Mouse (Mus musculus) midbrain, postnatal 0 days (tissue): ENCODE data around the gene Adra1b. TPM values are rescaled to one million over a fixed set of nuclear protein-coding genes. Genes with fewer than 3 reads are reported as not detected.

ENCODE experiments used
- ATAC-seq: fragments of 200-750 bp; cut with Nextera tagmentation; 2 replicates; pipeline ENCODE4 v1.8.0; 2017; ENCODE audit warnings: moderate number of reproducible peaks, mild to moderate bottlenecking, moderate TSS enrichment, moderate library complexity; ENCODE audit not compliant: low FRiP score
- DNase-seq: peaks from one replicate; pipeline ENCODE4 v3.0.0-alpha.2; 2015; ENCODE audit warnings: low spot score
- H3K27ac ChIP-seq: fragments of 300-500 bp; sonication (generic); 2 replicates; pipeline ENCODE4 v1.5.1; 2014; ENCODE audit warnings: low read depth, mild to moderate bottlenecking, low read length, mixed read lengths
- H3K27me3 ChIP-seq: fragments of 300-500 bp; sonication (generic); 2 replicates; pipeline ENCODE4 v1.6.1; 2014; ENCODE audit warnings: low read length, control low read depth, mixed read lengths; ENCODE audit not compliant: insufficient read depth
- H3K36me3 ChIP-seq: fragments of 300-500 bp; sonication (generic); 2 replicates; pipeline ENCODE4 v1.6.1; 2014; ENCODE audit warnings: low read length, control low read depth, mixed read lengths; ENCODE audit not compliant: insufficient read depth
- H3K4me1 ChIP-seq: fragments of 300-500 bp; sonication (generic); 2 replicates; pipeline ENCODE4 v1.6.1; 2014; ENCODE audit warnings: mild to moderate bottlenecking, control low read depth, antibody characterized with exemption, low read length, mixed read lengths; ENCODE audit not compliant: insufficient read depth
- H3K4me2 ChIP-seq: fragments of 300-500 bp; sonication (generic); 2 replicates; pipeline ENCODE4 v1.6.1; 2014; ENCODE audit warnings: low read depth, mild to moderate bottlenecking, low read length, mixed read lengths; ENCODE audit not compliant: poor library complexity, severe bottlenecking
- H3K4me3 ChIP-seq: fragments of 300-500 bp; sonication (generic); 2 replicates; pipeline ENCODE4 v1.5.1; 2014; ENCODE audit warnings: low read depth, mild to moderate bottlenecking, low read length, moderate library complexity
- H3K9ac ChIP-seq: fragments of 300-500 bp; sonication (generic); replicated peaks from 2 replicates; pipeline ENCODE4 v1.6.1; 2014; ENCODE audit warnings: mild to moderate bottlenecking, low read length, moderate library complexity, mixed read lengths; ENCODE audit not compliant: poor library complexity, severe bottlenecking
- H3K9me3 ChIP-seq: fragments of 300-500 bp; sonication (generic); 2 replicates; pipeline ENCODE4 v1.6.1; 2016; ENCODE audit warnings: low read length, control low read depth
- CTCF ChIP-seq: IDR thresholded peaks from 2 replicates; pipeline ENCODE4 v1.5.1; 2016; ENCODE audit warnings: antibody characterized with exemption, mild to moderate bottlenecking
- WGBS: fragments of 180-500 bp; shearing (Covaris S2); extraction: QIAGEN DNeasy Blood & Tissue Kit; methylation state at CpG from one replicate; pipeline ENCODE4 v1.1.7; 2014; 5-methylcytosine and 5-hydroxymethylcytosine counted together
- polyA plus RNA-seq: library from polyadenylated mRNA; unstranded; fragments of >200 nt; fragmentation: Nextera tagmentation; extraction: Ambion mirVana; gene quantifications from 2 replicates; pipeline ENCODE4 v1.2.1, GENCODE M21; 2015
- total RNA-seq: library from RNA; depleted of rRNA; stranded (reverse); fragments of >200 nt; gene quantifications from 2 replicates; pipeline ENCODE4 v1.2.3, GENCODE M21; 2014

Adra1b gene
- total and polyA plus RNA-seq, 2 experiments from 2014 or later: 17.1 to 38.7 TPM

DNA sequence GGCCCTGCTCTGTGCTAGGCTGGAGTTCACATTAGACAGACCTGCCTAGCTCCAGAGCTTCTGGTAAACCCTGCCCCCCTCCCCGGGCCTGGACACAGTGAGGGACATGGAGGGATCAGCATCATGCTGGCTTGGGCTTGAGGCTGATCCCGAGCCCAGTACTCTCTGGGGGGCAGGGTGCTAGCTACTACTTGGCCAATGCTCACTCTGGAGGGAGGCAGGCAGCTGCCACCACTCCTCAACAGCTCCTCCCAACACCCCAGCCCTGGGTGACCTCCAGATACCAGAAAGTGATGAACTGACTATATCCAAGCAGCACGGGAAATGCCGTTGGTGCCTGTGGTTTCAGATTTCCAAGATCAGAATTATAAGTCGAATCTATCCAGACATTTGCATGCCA is 127.3 kb downstream of the Adra1b start:
- no peak overlapping the region for H3K27ac ChIP-seq
- H3K4me3 ChIP-seq: no peak overlapping the region
- H3K9me3 ChIP-seq: no peaks in the 10 kb centered on the region
- ATAC-seq (no peak), DNase-seq (no peak)
- no peaks in the 10 kb centered on the region for H3K36me3 ChIP-seq
- no peaks in the 10 kb centered on the region for H3K27me3 ChIP-seq
- WGBS: 65% methylated on average over 5 of the region's 5 CpGs
- no peak for TF ChIP-seq CTCF
- H3K9ac ChIP-seq: no peak overlapping the region
- no peaks in the 10 kb centered on the region for H3K4me1 ChIP-seq
- H3K4me2 ChIP-seq: no peak overlapping the region

DNA sequence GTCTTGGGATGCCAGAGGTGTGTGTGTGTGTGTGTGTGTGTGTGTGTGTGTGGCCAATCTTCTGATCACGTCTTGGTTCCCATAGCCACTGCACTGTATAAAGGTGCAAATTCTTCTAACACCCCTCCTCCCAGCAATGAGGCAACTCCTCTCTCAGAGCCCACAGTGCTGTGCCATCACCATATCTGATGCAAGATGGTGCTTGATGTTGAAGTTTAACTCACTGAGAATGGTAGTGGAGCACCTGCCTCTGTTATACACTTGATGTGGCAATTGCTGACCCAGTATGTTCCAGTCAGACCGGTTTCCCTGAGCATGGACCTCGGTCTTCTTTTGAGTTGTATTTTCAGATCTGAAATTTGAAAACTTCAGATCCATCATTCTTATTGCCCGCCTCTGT is 130.9 kb downstream of the Adra1b start:
- no peak for TF ChIP-seq CTCF
- Histone ChIP-seq H3K9ac (no peak overlapping the region), H3K4me1 (no peaks in the 10 kb centered on the region), H3K4me3 (no peak overlapping the region), H3K27me3 (no peaks in the 10 kb centered on the region), H3K27ac (no peak overlapping the region), H3K36me3 (no peaks in the 10 kb centered on the region), H3K4me2 (no peak overlapping the region), H3K9me3 (no peaks in the 10 kb centered on the region)
- ATAC-seq (no peak), DNase-seq (no peak)
- WGBS: 87% methylated on average over 4 of the region's 4 CpGs

DNA sequence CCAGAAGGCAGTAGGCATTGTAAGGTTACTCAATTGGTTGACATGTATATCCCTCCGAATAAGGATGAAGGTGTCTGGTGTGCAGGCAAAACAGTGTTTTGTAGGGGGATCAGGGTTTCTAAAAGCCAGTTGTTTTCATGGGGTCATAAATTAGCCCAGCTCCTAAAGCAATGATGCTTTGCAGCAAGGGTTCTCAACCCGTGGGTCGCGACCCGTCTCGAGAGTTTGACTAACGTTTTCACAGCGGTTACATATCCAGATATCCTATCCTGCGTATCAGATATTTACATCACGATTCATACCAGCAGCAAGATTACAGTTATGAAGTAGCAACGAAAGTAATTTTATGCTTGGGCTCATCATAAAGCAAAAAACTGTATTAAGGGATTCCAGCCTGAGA is 133.3 kb downstream of the Adra1b start:
- Histone ChIP-seq H3K9me3 (no peaks in the 10 kb centered on the region), H3K4me3 (peak overlapping the region; percentile 45; the same call in 1 of the 2 replicates), H3K27me3 (no peaks in the 10 kb centered on the region), H3K4me1 (no peaks in the 10 kb centered on the region), H3K4me2 (peak overlapping the region; percentile 57; the same call in 1 of the 2 replicates), H3K36me3 (no peaks in the 10 kb centered on the region), H3K27ac (no peak overlapping the region), H3K9ac (no peak overlapping the region)
- WGBS: 76% methylated on average over 11 of the region's 11 CpGs
- ATAC-seq (no peak), DNase-seq (no peak)
- TF ChIP-seq CTCF: no peak

DNA sequence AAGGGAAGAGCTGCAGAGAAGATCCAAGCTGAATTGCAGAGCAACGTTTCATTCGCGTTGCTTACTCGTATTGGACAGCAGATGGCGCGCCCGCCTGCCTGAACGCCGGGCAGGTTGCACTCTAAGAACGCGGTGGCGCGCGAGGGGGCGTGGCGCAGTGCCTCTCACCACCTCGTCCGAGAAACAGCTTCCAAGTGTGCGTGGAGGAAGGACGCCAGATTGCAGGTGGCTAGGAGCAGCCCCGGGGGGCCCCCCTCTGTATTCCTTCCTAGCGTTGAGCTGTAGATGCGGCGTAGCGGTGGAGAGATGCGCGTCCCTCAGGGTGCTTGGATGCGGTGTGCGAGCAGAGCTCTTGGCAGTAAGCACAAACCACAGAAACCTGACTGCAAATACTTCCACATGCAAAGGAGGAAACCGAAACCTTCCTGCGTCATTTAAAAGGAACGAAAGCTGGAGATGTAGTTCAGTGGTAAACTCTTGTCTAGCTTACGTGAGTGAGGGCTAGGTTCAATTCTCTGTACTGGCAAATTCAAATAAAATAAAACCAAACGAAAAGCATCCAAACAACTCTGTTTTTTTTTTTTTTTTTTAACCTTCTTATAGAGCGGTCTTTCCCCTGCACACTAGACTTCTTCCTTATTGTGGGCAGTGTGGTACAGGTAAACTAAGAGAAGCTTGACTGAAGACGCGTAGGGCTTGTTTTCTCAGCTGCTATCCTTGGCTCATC is 133.9 kb downstream of the Adra1b start:
- DNase-seq (peak; percentile 92), ATAC-seq (peak; percentile 85)
- Histone ChIP-seq H3K27me3 (no peaks in the 10 kb centered on the region), H3K4me3 (peak overlapping the region; percentile 45), H3K9ac (no peak overlapping the region), H3K4me2 (peak overlapping the region; percentile 57), H3K27ac (no peak overlapping the region), H3K9me3 (no peaks in the 10 kb centered on the region), H3K36me3 (no peaks in the 10 kb centered on the region), H3K4me1 (no peaks in the 10 kb centered on the region)
- peak; percentile 96 for TF ChIP-seq CTCF
- WGBS: 6% methylated on average over 37 of the region's 37 CpGs

DNA sequence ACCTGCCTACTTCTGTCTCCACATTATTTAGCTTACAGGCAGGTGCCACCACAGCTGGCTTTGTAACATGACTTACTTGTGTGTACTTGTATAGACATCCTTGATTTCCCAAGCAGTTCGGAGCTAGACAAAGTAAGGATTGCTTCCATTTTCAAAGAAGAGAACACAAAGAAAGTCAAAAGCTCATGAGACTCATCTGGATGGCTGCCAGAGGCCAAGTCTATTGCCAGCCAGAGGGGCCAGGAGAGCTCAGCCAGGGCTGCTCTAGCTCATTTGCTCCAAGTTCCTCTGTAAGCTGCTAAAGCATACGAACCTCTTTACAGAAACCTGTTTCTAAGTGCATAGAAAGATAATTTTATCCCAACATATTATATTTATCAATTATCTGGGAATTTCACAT is 142.6 kb downstream of the Adra1b start:
- H3K4me1 ChIP-seq: no peaks in the 10 kb centered on the region
- ATAC-seq (no peak), DNase-seq (no peak)
- 69% methylated on average over 2 of the region's 2 CpGs for WGBS
- H3K27ac ChIP-seq: no peak overlapping the region
- no peak for TF ChIP-seq CTCF
- H3K36me3 ChIP-seq: no peaks in the 10 kb centered on the region
- H3K9ac ChIP-seq: no peak overlapping the region
- H3K27me3 ChIP-seq: no peaks in the 10 kb centered on the region
- H3K4me3 ChIP-seq: no peak overlapping the region
- no peaks in the 10 kb centered on the region for H3K9me3 ChIP-seq
- H3K4me2 ChIP-seq: no peak overlapping the region

DNA sequence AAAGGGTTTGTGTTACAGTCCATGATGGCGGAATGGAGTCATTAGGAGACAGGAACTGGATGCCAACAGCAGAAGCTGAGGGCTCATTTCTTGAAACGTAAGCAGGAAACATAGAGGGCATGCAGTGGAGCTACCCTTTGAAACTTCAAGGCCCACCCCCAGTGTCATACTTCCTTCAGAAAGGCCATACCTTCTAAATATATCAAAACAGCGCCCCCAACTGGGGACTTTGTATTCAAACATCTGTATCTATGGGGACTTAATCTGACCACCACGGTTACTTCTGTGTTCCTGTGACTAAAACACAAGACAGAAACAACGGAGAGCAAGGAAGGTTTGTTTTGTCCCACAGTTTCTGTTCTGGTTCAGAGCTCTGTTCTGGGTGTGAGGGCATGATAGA is 145.6 kb downstream of the Adra1b start:
- WGBS: 68% methylated on average over 5 of the region's 5 CpGs

More for the DNA sequence above, 145.6 kb downstream of the Adra1b start:
- no peak for TF ChIP-seq CTCF
- Histone ChIP-seq H3K4me1 (no peaks in the 10 kb centered on the region), H3K4me3 (no peak overlapping the region), H3K27ac (no peak overlapping the region), H3K27me3 (no peaks in the 10 kb centered on the region), H3K36me3 (no peaks in the 10 kb centered on the region), H3K4me2 (no peak overlapping the region), H3K9ac (no peak overlapping the region), H3K9me3 (no peaks in the 10 kb centered on the region)
- ATAC-seq: no peak
- no peak for DNase-seq
